30 mouse cellular contexts compared by ENCODE assay signal in genomic region chr9:53450609-53451008, GRCm38 (mm10). TPM values are rescaled to one million over a fixed set of nuclear protein-coding genes. Genes with fewer than 3 reads are reported as not detected.
"Had no signal": no experiment of that assay in that cellular context is flagged by ENCODE, and none has a peak within 500 bp of the region (broad histone marks: within the 10 kb centered on the region; RNA-seq: fewer than 3 reads in every experiment).

No protein-coding gene starts in this region.

- H3K4me3 ChIP-seq: heart, embryonic 12.5 days; heart, embryonic 13.5 days; heart, embryonic 15.5 days; hindbrain, embryonic 10.5 days; hindbrain, embryonic 12.5 days; hindbrain, embryonic 13.5 days; hindbrain, embryonic 15.5 days; intestine, embryonic 15.5 days; kidney, embryonic 15.5 days; layer of hippocampus, adult 2 months; left cerebral cortex, adult 2 months had no signal

- DNase-seq: heart, postnatal 10 days; heart, postnatal 14 days; heart, postnatal 36 days; heart, postnatal 4 days; kidney, adult 11 months; kidney, adult 18-20 months; kidney, adult 2 months; kidney, adult 8-10 months; kidney, adult 9 months; kidney, postnatal 10 days; kidney, postnatal 14 days; kidney, postnatal 25 days; kidney, postnatal 36 days; kidney, postnatal 4 days; layer of hippocampus, adult 9-11 months; layer of hippocampus, postnatal 36 days had no signal

- H3K27me3 ChIP-seq: heart, embryonic 12.5 days; heart, embryonic 13.5 days; heart, embryonic 15.5 days; hindbrain, embryonic 12.5 days; hindbrain, embryonic 13.5 days; hindbrain, embryonic 15.5 days; intestine, embryonic 15.5 days; kidney, embryonic 15.5 days had no signal

- H3K4me1 ChIP-seq: heart, embryonic 12.5 days; heart, embryonic 13.5 days; heart, embryonic 15.5 days; hindbrain, embryonic 10.5 days; hindbrain, embryonic 12.5 days; hindbrain, embryonic 13.5 days; hindbrain, embryonic 15.5 days; intestine, embryonic 15.5 days; kidney, embryonic 15.5 days had no signal

- H3K27ac ChIP-seq: heart, embryonic 13.5 days; heart, embryonic 15.5 days; hindbrain, embryonic 10.5 days; hindbrain, embryonic 12.5 days; hindbrain, embryonic 13.5 days; hindbrain, embryonic 14.5 days; hindbrain, embryonic 15.5 days; hindbrain, postnatal 0 days; intestine, embryonic 15.5 days; kidney, embryonic 15.5 days; kidney, postnatal 0 days; layer of hippocampus, adult 2 months; left cerebral cortex, adult 2 months had no signal

- H3K9me3 ChIP-seq: heart, embryonic 12.5 days; heart, embryonic 13.5 days; heart, embryonic 15.5 days; hindbrain, embryonic 10.5 days; hindbrain, embryonic 12.5 days; hindbrain, embryonic 13.5 days; hindbrain, embryonic 15.5 days; intestine, embryonic 15.5 days; kidney, embryonic 15.5 days had no signal

- H3K9ac ChIP-seq: heart, embryonic 12.5 days; heart, embryonic 13.5 days; heart, embryonic 15.5 days; hindbrain, embryonic 12.5 days; hindbrain, embryonic 13.5 days; hindbrain, embryonic 14.5 days; hindbrain, embryonic 15.5 days; intestine, embryonic 15.5 days; kidney, embryonic 15.5 days had no signal

RNA-seq across cellular contexts. Expression of gene 4930550C14Rik, which starts 48.5 kb away (rescaled TPM):
- total RNA-seq: layer of hippocampus, adult 2 months had no signal
- polyA plus RNA-seq: hindbrain, embryonic 14.5 days had no signal
